Mouse (Mus musculus): ENCODE results near the gene Olfr270. TPM values are rescaled to one million over a fixed set of nuclear protein-coding genes. Genes with fewer than 3 reads are reported as not detected.

Olfr270 gene
- total and polyA plus RNA-seq, 3 experiments = not detected

GRCm38 (mm10) chr4:53009871-53010270 lies 45.5 kb downstream of the Olfr270 start:
- Histone ChIP-seq H3K9me3 (replicated peaks; ENCODE audit: insufficient read depth, low read length) (no peaks in the 10 kb centered on the region), H3K36me3 (ENCODE audit: control insufficient read depth in 1 of 2, insufficient read depth in 2 of 2, low read length in 2 of 2) (no peaks in the 10 kb centered on the region; a peak in 1 of 4 replicates), H3K4me3 (ENCODE audit: control insufficient read depth in 1 of 2, insufficient read depth in 1 of 2, low read depth in 2 of 2, low read length in 2 of 2) (no peak overlapping the region), H3K9ac (ENCODE audit: control insufficient read depth, low read depth, low read length, poor library complexity, severe bottlenecking) (no peak overlapping the region), H3K27me3 (ENCODE audit: control insufficient read depth in 1 of 2, insufficient read depth in 2 of 2, low read length in 2 of 2) (no peaks in the 10 kb centered on the region; a peak in 2 of 4 replicates), H3K79me2 (ENCODE audit: control insufficient read depth, insufficient read depth, low read length, poor library complexity) (peaks cover 2% of the 10 kb centered on the region; the same call in 1 of the 2 replicates), H3K27ac (ENCODE audit: control insufficient read depth, low read depth, low read length) (no peak overlapping the region), H3K4me1 (ENCODE audit: control insufficient read depth in 1 of 2, insufficient read depth in 2 of 2, low read length in 2 of 2) (peaks cover 0 to 3% of the 10 kb centered on the region in 2 experiments; a peak in 1 of 4 replicates)
- TF ChIP-seq UBTF (IDR thresholded peaks at IDR 0.05; ENCODE audit: borderline replicate concordance, insufficient read depth, low read depth, low read length) (no peak), TBP (IDR thresholded peaks at IDR 0.05; ENCODE audit: low read depth, low read length) (no peak), MAFK (IDR thresholded peaks at IDR 0.05; ENCODE audit: borderline replicate concordance, low read depth, low read length) (no peak), JUND (IDR thresholded peaks at IDR 0.05; ENCODE audit: low read depth, low read length) (no peak), POLR2A (IDR thresholded peaks at IDR 0.05; ENCODE audit: control insufficient read depth in 1 of 2, insufficient read depth in 1 of 2, low read depth in 1 of 2, low read length in 2 of 2, poor library complexity in 1 of 2) (no peak), CHD1 (IDR thresholded peaks at IDR 0.05; ENCODE audit: low read depth, low read length) (no peak), ZC3H11A (IDR thresholded peaks at IDR 0.05; ENCODE audit: low read depth, low read length) (no peak), GATA1 (IDR thresholded peaks at IDR 0.05; ENCODE audit: low read depth, low read length) (no peak), CHD2 (IDR thresholded peaks at IDR 0.05; ENCODE audit: low read length) (no peak), TCF12 (IDR thresholded peaks at IDR 0.05; ENCODE audit: low read depth, low read length) (no peak), HCFC1 (IDR thresholded peaks at IDR 0.05; ENCODE audit: low read depth, low read length) (no peak)
- DNase-seq (ENCODE audit: low read depth, low spot score) = no peak

GRCm38 (mm10) chr4:53011732-53012361 lies 47.5 kb downstream of the Olfr270 start, which contains the start of gene Nipsnap3b:
Gene Nipsnap3b (plus strand): TSS chr4:53011880.
- peak within 1 kb of the TSS; percentile 81 for H3K9ac ChIP-seq (ENCODE audit: control insufficient read depth, low read depth, low read length, poor library complexity, severe bottlenecking)
- peak; percentile 97 for DNase-seq (ENCODE audit: low read depth, low spot score)
- H3K9me3 ChIP-seq (replicated peaks; ENCODE audit: insufficient read depth, low read length) = no peaks in the 10 kb centered on the region
- H3K4me3 ChIP-seq (ENCODE audit: control insufficient read depth in 1 of 2, insufficient read depth in 1 of 2, low read depth in 2 of 2, low read length in 2 of 2) = peak within 1 kb of the TSS; percentile 81 to 95
- peaks cover 2% of the 10 kb centered on the region; the same call in 1 of the 2 replicates for H3K79me2 ChIP-seq (ENCODE audit: control insufficient read depth, insufficient read depth, low read length, poor library complexity)
- no peak within 1 kb of the TSS for H3K27ac ChIP-seq (ENCODE audit: control insufficient read depth, low read depth, low read length)
- peaks cover 0 to 5% of the 10 kb centered on the region in 2 experiments; a peak in 3 of 4 replicates for H3K36me3 ChIP-seq (ENCODE audit: control insufficient read depth in 1 of 2, insufficient read depth in 2 of 2, low read length in 2 of 2)
- peaks cover 0 to 3% of the 10 kb centered on the region in 2 experiments; a peak in 1 of 4 replicates for H3K4me1 ChIP-seq (ENCODE audit: control insufficient read depth in 1 of 2, insufficient read depth in 2 of 2, low read length in 2 of 2)
- no peaks in the 10 kb centered on the region; a peak in 2 of 4 replicates for H3K27me3 ChIP-seq (ENCODE audit: control insufficient read depth in 1 of 2, insufficient read depth in 2 of 2, low read length in 2 of 2)
- TF ChIP-seq USF1 (IDR thresholded peaks at IDR 0.05; ENCODE audit: low read depth, low read length) (no peak), GABPA (IDR thresholded peaks at IDR 0.05; ENCODE audit: low read depth, low read length) (no peak), HCFC1 (IDR thresholded peaks at IDR 0.05; ENCODE audit: low read depth, low read length) (peak; percentile 41; the same call in 1 of the 2 replicates), UBTF (IDR thresholded peaks at IDR 0.05; ENCODE audit: borderline replicate concordance, insufficient read depth, low read depth, low read length) (no peak), ZC3H11A (IDR thresholded peaks at IDR 0.05; ENCODE audit: low read depth, low read length) (no peak), ZNF384 (IDR thresholded peaks at IDR 0.05; ENCODE audit: low read depth, low read length) (no peak), MXI1 (IDR thresholded peaks at IDR 0.05; ENCODE audit: low read depth, low read length) (peak; percentile 60), SIN3A (IDR thresholded peaks at IDR 0.05; ENCODE audit: low read length) (peak; percentile 53; the same call in 1 of the 2 replicates), SMC3 (IDR thresholded peaks at IDR 0.05; ENCODE audit: low read depth, low read length) (no peak), MEF2A (IDR thresholded peaks at IDR 0.05; ENCODE audit: extremely low read depth, insufficient replicate concordance, low read depth, low read length, poor library complexity, severe bottlenecking) (no peak), JUND (IDR thresholded peaks at IDR 0.05; ENCODE audit: low read depth, low read length) (no peak), CHD1 (IDR thresholded peaks at IDR 0.05; ENCODE audit: low read depth, low read length) (no peak), USF2 (IDR thresholded peaks at IDR 0.05; ENCODE audit: borderline replicate concordance in 1 of 2, insufficient read depth in 1 of 2, low read depth in 1 of 2, low read length in 2 of 2) (no peak), POLR2A (IDR thresholded peaks at IDR 0.05; ENCODE audit: control insufficient read depth in 1 of 2, insufficient read depth in 1 of 2, low read depth in 1 of 2, low read length in 2 of 2, poor library complexity in 1 of 2) (peak; percentile 74 to 81), BHLHE40 (IDR thresholded peaks at IDR 0.05; ENCODE audit: borderline replicate concordance, low read depth, low read length) (no peak), KAT2A (conservative IDR thresholded peaks at IDR 0.05; ENCODE audit: low read depth, low read length) (no peak), POLR2AphosphoS2 (IDR thresholded peaks at IDR 0.05; ENCODE audit: low read length) (peak; percentile 56; the same call in 1 of the 2 replicates), TAL1 (IDR thresholded peaks at IDR 0.05; ENCODE audit: low read length) (no peak), RAD21 (IDR thresholded peaks at IDR 0.05; ENCODE audit: low read depth, low read length) (no peak), GATA1 (IDR thresholded peaks at IDR 0.05; ENCODE audit: low read depth, low read length) (no peak), ZMIZ1 (IDR thresholded peaks at IDR 0.05; ENCODE audit: low read depth, low read length) (no peak), MYB (IDR thresholded peaks at IDR 0.05; ENCODE audit: low read depth, low read length) (no peak), CTCF (IDR thresholded peaks at IDR 0.05 in 2 of 3, conservative IDR thresholded peaks at IDR 0.05 in 1 of 3; ENCODE audit: control insufficient read depth in 1 of 3, insufficient read depth in 1 of 3, low read depth in 2 of 3, low read length in 3 of 3, poor library complexity in 1 of 3, severe bottlenecking in 1 of 3) (no peak), TCF12 (IDR thresholded peaks at IDR 0.05; ENCODE audit: low read depth, low read length) (0 out of 2 replicates have a peak, but pooled peaks have one; percentile 6), ELF1 (IDR thresholded peaks at IDR 0.05; ENCODE audit: low read depth, low read length) (peak; percentile 78)

Measured in MEL (cell line).